In genomic region chr16:58669264-58669663, GRCm38 (mm10) we compare ENCODE assay signal across 8 mouse cellular contexts. TPM values are rescaled to one million over a fixed set of nuclear protein-coding genes. Genes with fewer than 3 reads are reported as not detected.
DNase-seq lines count a peak whose midpoint lies in the region; ATAC-seq and TF ChIP-seq lines count a peak whose summit lies in the region.

No protein-coding gene starts in this region.

- H3K27ac ChIP-seq in hindbrain, postnatal 0 days: no peak overlapping the region
- no peak overlapping the region for H3K27ac ChIP-seq in midbrain, postnatal 0 days (ENCODE audit: low read depth, low read length)

- H3K9ac ChIP-seq in hindbrain, postnatal 0 days (replicated peaks; ENCODE audit: low read length): no peak overlapping the region
- peak overlapping the region; percentile 89; the same call in 1 of the 2 replicates for H3K9ac ChIP-seq in midbrain, postnatal 0 days (replicated peaks; ENCODE audit: low read length, poor library complexity, severe bottlenecking)

- DNase-seq in layer of hippocampus, adult 11-12 months (ENCODE audit: low spot score): peak; percentile 4
- DNase-seq in layer of hippocampus, adult 18-20 months (ENCODE audit: low spot score in 2 of 2): no peak
- no peak for DNase-seq in hindbrain, postnatal 0 days (ENCODE audit: low spot score)
- DNase-seq in midbrain, postnatal 0 days (ENCODE audit: low spot score): no peak
- DNase-seq in right cerebral cortex, adult 18-20 months: no peak
- DNase-seq in gastrocnemius, adult 18-20 months (ENCODE audit: low spot score): no peak

- no peak for TF ChIP-seq CTCF in hindbrain, postnatal 0 days (IDR thresholded peaks at IDR 0.05; ENCODE audit: low read depth)
- no peak for TF ChIP-seq CTCF in midbrain, postnatal 0 days (IDR thresholded peaks at IDR 0.05)

- H3K4me3 ChIP-seq in hindbrain, postnatal 0 days (ENCODE audit: low read length): 0 out of 2 replicates have a peak overlapping the region, but pooled peaks have one; percentile 98
- peak overlapping the region; percentile 91; the same call in 1 of the 2 replicates for H3K4me3 ChIP-seq in midbrain, postnatal 0 days (ENCODE audit: low read depth, low read length)

- no peaks in the 10 kb centered on the region for H3K27me3 ChIP-seq in hindbrain, postnatal 0 days (ENCODE audit: insufficient read depth, low read length)
- H3K27me3 ChIP-seq in midbrain, postnatal 0 days (ENCODE audit: insufficient read depth, low read length): no peaks in the 10 kb centered on the region

- peaks cover 9% of the 10 kb centered on the region; the same call in 1 of the 2 replicates for H3K4me1 ChIP-seq in hindbrain, postnatal 0 days (ENCODE audit: insufficient read depth, low read length)
- H3K4me1 ChIP-seq in midbrain, postnatal 0 days (ENCODE audit: insufficient read depth, low read length): no peaks in the 10 kb centered on the region

- H3K4me2 ChIP-seq in hindbrain, postnatal 0 days (ENCODE audit: low read depth, low read length): peak overlapping the region; percentile 85; the same call in 1 of the 2 replicates
- H3K4me2 ChIP-seq in midbrain, postnatal 0 days (ENCODE audit: low read depth, low read length, poor library complexity, severe bottlenecking): peak overlapping the region; percentile 77

- 52% methylated on average over 5 of the region's 5 CpGs for WGBS in hindbrain, postnatal 0 days
- 56% methylated on average over 5 of the region's 5 CpGs for WGBS in midbrain, postnatal 0 days

- no peaks in the 10 kb centered on the region for H3K9me3 ChIP-seq in hindbrain, postnatal 0 days (ENCODE audit: low read length)
- H3K9me3 ChIP-seq in midbrain, postnatal 0 days (ENCODE audit: low read length): no peaks in the 10 kb centered on the region

- peaks cover 7% of the 10 kb centered on the region for H3K36me3 ChIP-seq in hindbrain, postnatal 0 days (ENCODE audit: insufficient read depth, low read length)
- H3K36me3 ChIP-seq in midbrain, postnatal 0 days (ENCODE audit: insufficient read depth, low read length): peaks cover 10% of the 10 kb centered on the region; the same call in 1 of the 2 replicates

- peak; percentile 45 for ATAC-seq in erythroblast, adult 5-6 weeks (replicated peaks; ENCODE audit: low FRiP score, poor library complexity, severe bottlenecking)
- ATAC-seq in hindbrain, postnatal 0 days: no peak
- no peak for ATAC-seq in midbrain, postnatal 0 days (ENCODE audit: low FRiP score)
- no peak for ATAC-seq in frontal cortex, adult (ENCODE audit: low TSS enrichment)

RNA-seq across cellular contexts. Expression of gene Cpox, which starts 0.8 kb away (rescaled TPM):
- total RNA-seq in layer of hippocampus, adult 18-20 months (2021): 10 to 100 TPM; 51.6 to 52.7 TPM
- total RNA-seq in erythroblast, adult 5-6 weeks (2015; ENCODE audit: low replicate concordance): 410 and 442 TPM in 2 replicates
- total RNA-seq in erythroblast, adult 5-6 weeks (2017; ENCODE audit: low replicate concordance): 412 and 476 TPM in 2 replicates
- 16.6 and 16.8 TPM in 2 replicates for total RNA-seq in hindbrain, postnatal 0 days (2014; rRNA removed)
- polyA plus RNA-seq in hindbrain, postnatal 0 days (2015; fragmentation: Nextera tagmentation; extraction: Ambion mirVana): 12.6 and 13.8 TPM in 2 replicates
- total RNA-seq in midbrain, postnatal 0 days (2014; rRNA removed): 14.9 and 15.9 TPM in 2 replicates
- polyA plus RNA-seq in midbrain, postnatal 0 days (2015; fragmentation: Nextera tagmentation; extraction: Ambion mirVana): 10.7 and 12.4 TPM in 2 replicates
- 10 to 100 TPM; 20.2 to 20.7 TPM for total RNA-seq in gastrocnemius, adult 18-20 months (2021)

RNA-seq across cellular contexts. Expression of gene E330017A01Rik, which starts 30.7 kb away (rescaled TPM):
- not detected for total RNA-seq in layer of hippocampus, adult 18-20 months (2021)
- total RNA-seq in erythroblast, adult 5-6 weeks (2015; ENCODE audit: low replicate concordance): not detected in 2 replicates
- total RNA-seq in erythroblast, adult 5-6 weeks (2017; ENCODE audit: low replicate concordance): not detected in 2 replicates
- total RNA-seq in hindbrain, postnatal 0 days (2014; rRNA removed): not detected in 2 replicates
- 0.16 TPM in 1 of 2 replicates, not detected in the other for polyA plus RNA-seq in hindbrain, postnatal 0 days (2015; fragmentation: Nextera tagmentation; extraction: Ambion mirVana)
- not detected in 2 replicates for total RNA-seq in midbrain, postnatal 0 days (2014; rRNA removed)
- 0.14 TPM in 1 of 2 replicates, not detected in the other for polyA plus RNA-seq in midbrain, postnatal 0 days (2015; fragmentation: Nextera tagmentation; extraction: Ambion mirVana)
- not detected for total RNA-seq in gastrocnemius, adult 18-20 months (2021)

RNA-seq across cellular contexts. Expression of gene Gpr15, which starts 49.6 kb away (rescaled TPM):
- total RNA-seq in layer of hippocampus, adult 18-20 months (2021): not detected
- not detected in 2 replicates for total RNA-seq in erythroblast, adult 5-6 weeks (2015; ENCODE audit: low replicate concordance)
- total RNA-seq in erythroblast, adult 5-6 weeks (2017; ENCODE audit: low replicate concordance): not detected in 2 replicates
- total RNA-seq in hindbrain, postnatal 0 days (2014; rRNA removed): 0.05 TPM in 1 of 2 replicates, not detected in the other
- polyA plus RNA-seq in hindbrain, postnatal 0 days (2015; fragmentation: Nextera tagmentation; extraction: Ambion mirVana): 0.14 TPM in 1 of 2 replicates, not detected in the other
- total RNA-seq in midbrain, postnatal 0 days (2014; rRNA removed): 0.11 and 2.1 TPM in 2 replicates
- not detected in 2 replicates for polyA plus RNA-seq in midbrain, postnatal 0 days (2015; fragmentation: Nextera tagmentation; extraction: Ambion mirVana)
- not detected for total RNA-seq in gastrocnemius, adult 18-20 months (2021)

RNA-seq across cellular contexts. Expression of gene Gm813, which starts 52.5 kb away (rescaled TPM):
- not detected for total RNA-seq in layer of hippocampus, adult 18-20 months (2021)
- total RNA-seq in erythroblast, adult 5-6 weeks (2015; ENCODE audit: low replicate concordance): not detected in 2 replicates
- not detected in 2 replicates for total RNA-seq in erythroblast, adult 5-6 weeks (2017; ENCODE audit: low replicate concordance)
- total RNA-seq in hindbrain, postnatal 0 days (2014; rRNA removed): not detected in 2 replicates
- not detected in 2 replicates for polyA plus RNA-seq in hindbrain, postnatal 0 days (2015; fragmentation: Nextera tagmentation; extraction: Ambion mirVana)
- not detected in 2 replicates for total RNA-seq in midbrain, postnatal 0 days (2014; rRNA removed)
- not detected in 2 replicates for polyA plus RNA-seq in midbrain, postnatal 0 days (2015; fragmentation: Nextera tagmentation; extraction: Ambion mirVana)
- not detected for total RNA-seq in gastrocnemius, adult 18-20 months (2021)

RNA-seq across cellular contexts. Expression of gene Cldnd1, which starts 58.4 kb away (rescaled TPM):
- total RNA-seq in layer of hippocampus, adult 18-20 months (2021): 100 to 1,000 TPM in 1 of 2 experiments, 10 to 100 TPM in 1; 95.5 to 101 TPM
- total RNA-seq in erythroblast, adult 5-6 weeks (2015; ENCODE audit: low replicate concordance): 8.6 and 11.9 TPM in 2 replicates
- total RNA-seq in erythroblast, adult 5-6 weeks (2017; ENCODE audit: low replicate concordance): 6.2 and 10.3 TPM in 2 replicates
- total RNA-seq in hindbrain, postnatal 0 days (2014; rRNA removed): 62.9 and 64.3 TPM in 2 replicates
- polyA plus RNA-seq in hindbrain, postnatal 0 days (2015; fragmentation: Nextera tagmentation; extraction: Ambion mirVana): 159 TPM in 2 replicates
- total RNA-seq in midbrain, postnatal 0 days (2014; rRNA removed): 74.2 and 96.9 TPM in 2 replicates
- polyA plus RNA-seq in midbrain, postnatal 0 days (2015; fragmentation: Nextera tagmentation; extraction: Ambion mirVana): 156 and 174 TPM in 2 replicates
- 10 to 100 TPM; 56.8 to 66.4 TPM for total RNA-seq in gastrocnemius, adult 18-20 months (2021)

Comparison
In these comparisons a context has a peak if more than half of its experiments do, and no peak if none do; other contexts are left out.
1. RNA of gene Cpox, which starts 0.8 kb away (total RNA-seq): 410 to 476 TPM in erythroblast, adult 5-6 weeks; 51.6 to 52.7 TPM in layer of hippocampus, adult 18-20 months, 20.2 to 20.7 TPM in gastrocnemius, adult 18-20 months, 16.6 to 16.8 TPM in hindbrain, postnatal 0 days and 14.9 to 15.9 TPM in midbrain, postnatal 0 days; every median in the first group is over 4 times any median in the second.